Mouse (Mus musculus) G1E (cell line): Measurements from ENCODE around the gene Mrps2. TPM values are rescaled to one million over a fixed set of nuclear protein-coding genes. Genes with fewer than 3 reads are reported as not detected.
"Not testable (repeated sequence)": the region's sequence is repeated elsewhere in the genome, so short reads cannot be mapped to it uniquely, and the experiment has no call there.

Source experiments
- ATAC-seq: 2 replicates; pipeline ENCODE4 v1.8.0; 2016; ENCODE audit warnings: mild to moderate bottlenecking; ENCODE audit not compliant: insufficient number of reproducible peaks, poor library complexity, low FRiP score, severe bottlenecking; ENCODE audit errors: extremely low read depth
- DNase-seq: peaks from one replicate; pipeline ENCODE4 v3.0.0; 2012; ENCODE audit warnings: low spot score
- H3K27me3 ChIP-seq: 2 replicates; pipeline ENCODE4 v1.6.1; 2012; ENCODE audit warnings: mild to moderate bottlenecking, low read length, inconsistent platforms; ENCODE audit not compliant: insufficient read depth
- H3K36me3 ChIP-seq: replicated peaks from 2 replicates; pipeline ENCODE3; 2012; ENCODE audit warnings: mild to moderate bottlenecking, inconsistent platforms
- H3K4me1 ChIP-seq: 2 replicates; pipeline ENCODE4 v1.6.1; 2012; ENCODE audit warnings: low read depth, low read length, inconsistent platforms, mixed read lengths; ENCODE audit not compliant: insufficient read depth
- H3K4me3 ChIP-seq: 2 replicates; pipeline ENCODE4 v1.5.1; 2012; ENCODE audit warnings: low read depth, mild to moderate bottlenecking, inconsistent platforms, low read length, moderate library complexity, mixed read lengths
- H3K9me3 ChIP-seq: replicated peaks from 2 replicates; pipeline ENCODE4 v1.6.1; 2012; ENCODE audit warnings: inconsistent platforms
- CTCF ChIP-seq: IDR thresholded peaks from 2 replicates; pipeline ENCODE4 v1.5.1; 2012; ENCODE audit warnings: low read depth, low read length, inconsistent platforms, mixed read lengths
- GATA1 ChIP-seq: IDR thresholded peaks from 2 replicates; pipeline ENCODE4 v1.6.1; 2012; ENCODE audit warnings: borderline replicate concordance, low read length, inconsistent platforms, mixed read lengths
- GATA2 ChIP-seq: IDR thresholded peaks from 2 replicates; pipeline ENCODE4 v1.6.1; 2012; ENCODE audit warnings: low read depth, low read length, inconsistent platforms, borderline replicate concordance
- POLR2AphosphoS5 ChIP-seq: IDR thresholded peaks from 2 replicates; pipeline ENCODE4 v1.6.1; 2012; ENCODE audit warnings: low read depth, low read length, inconsistent platforms; ENCODE audit not compliant: insufficient replicate concordance
- TAL1 ChIP-seq: conservative IDR thresholded peaks from 2 replicates; pipeline ENCODE4 v1.6.1; 2012; ENCODE audit warnings: low read depth, low read length, inconsistent platforms, mixed read lengths
- polyA plus RNA-seq: library from polyadenylated mRNA; stranded (reverse); fragments of >175 nt; gene quantifications from 2 replicates; pipeline ENCODE4 v1.2.3, GENCODE M21; 2012
- total RNA-seq, 2 experiments: library from RNA; stranded (forward) in 1 of 2; stranded (reverse) in 1 of 2; fragments of 200-1000 nt in 1 of 2; fragments of >200 nt in 1 of 2; fragmentation: Nextera tagmentation in 1 of 2; gene quantifications; 2 replicates each; pipeline ENCODE4 v1.2.3; 2014 to 2017

Gene Mrps2
- total and polyA plus RNA-seq, 3 experiments, result 30.3 to 101 (median 46.4) TPM

DNA sequence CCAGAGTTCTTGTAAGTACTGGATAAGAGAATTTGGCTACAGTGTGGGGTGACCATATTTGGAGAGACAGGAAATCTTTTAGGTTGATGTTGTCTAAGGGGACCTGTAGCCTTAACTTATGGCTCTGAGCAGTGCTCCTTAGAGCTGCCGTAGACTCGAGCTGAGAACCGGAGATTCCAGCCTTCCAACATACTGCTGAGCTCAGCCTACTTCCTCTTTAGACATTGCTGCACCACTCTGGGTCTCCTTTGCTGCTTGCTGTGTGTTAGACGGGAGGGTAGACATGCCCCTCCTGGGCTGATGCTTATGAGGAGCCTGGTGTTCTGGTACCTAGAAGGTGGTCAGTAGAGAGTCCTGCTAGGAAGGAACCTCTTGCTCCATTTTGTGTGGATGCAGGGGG is 30.6 kb downstream of the Mrps2 start:
- Histone ChIP-seq H3K4me1 (0 out of 2 replicates have a peak, but pooled peaks cover 2% of the 10 kb centered on the region), H3K36me3 (no peaks in the 10 kb centered on the region), H3K9me3 (no peaks in the 10 kb centered on the region), H3K4me3 (no peak overlapping the region), H3K27me3 (peaks cover 34% of the 10 kb centered on the region)
- no peak for ATAC-seq
- DNase-seq, result no peak
- no peak for TF ChIP-seq TAL1
- TF ChIP-seq GATA2, result no peak
- no peak for TF ChIP-seq POLR2AphosphoS5

DNA sequence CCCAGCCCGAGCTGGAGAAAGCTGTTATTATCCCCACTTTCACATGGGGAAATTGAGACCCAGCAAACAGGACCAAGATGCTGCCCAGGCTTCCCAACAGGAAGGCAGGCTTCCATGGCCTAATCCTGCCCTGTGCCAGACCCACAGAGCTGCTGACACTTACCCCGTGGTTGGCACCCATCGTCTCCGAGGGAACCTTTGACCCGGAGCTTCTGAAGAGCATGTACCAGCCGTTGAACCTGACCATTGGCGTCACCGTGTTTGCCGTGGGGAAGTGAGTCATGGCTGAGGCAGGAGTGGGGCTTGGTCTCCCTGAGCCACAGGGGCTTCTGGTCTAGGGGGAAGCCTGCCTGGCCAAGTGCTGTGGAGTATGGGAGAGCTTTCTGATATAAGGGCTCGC is 35.1 kb downstream of the Mrps2 start:
- no peaks in the 10 kb centered on the region for H3K4me1 ChIP-seq
- DNase-seq (no peak), ATAC-seq (no peak)
- H3K4me3 ChIP-seq, result no peak overlapping the region
- H3K9me3 ChIP-seq, result no peaks in the 10 kb centered on the region
- H3K36me3 ChIP-seq, result no peaks in the 10 kb centered on the region
- TF ChIP-seq GATA2 (no peak), CTCF (no peak), POLR2AphosphoS5 (no peak), GATA1 (no peak), TAL1 (no peak)
- H3K27me3 ChIP-seq, result peaks cover 30% of the 10 kb centered on the region

DNA sequence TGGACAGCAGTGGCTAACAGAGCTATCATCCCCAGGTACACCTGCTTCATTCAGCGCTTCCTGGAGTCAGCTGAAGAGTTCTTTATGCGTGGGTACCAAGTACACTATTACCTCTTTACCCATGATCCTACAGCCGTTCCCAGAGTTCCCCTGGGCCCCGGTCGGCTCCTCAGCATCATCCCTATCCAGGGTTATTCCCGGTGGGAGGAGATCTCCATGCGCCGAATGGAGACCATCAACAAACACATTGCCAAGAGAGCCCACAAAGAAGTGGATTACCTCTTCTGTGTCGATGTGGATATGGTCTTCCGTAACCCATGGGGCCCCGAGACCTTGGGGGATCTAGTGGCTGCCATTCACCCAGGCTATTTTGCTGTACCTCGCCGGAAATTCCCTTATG is 36.8 kb downstream of the Mrps2 start:
- ATAC-seq, result no peak
- Histone ChIP-seq H3K4me1 (no peaks in the 10 kb centered on the region), H3K36me3 (no peaks in the 10 kb centered on the region), H3K27me3 (peaks cover 31% of the 10 kb centered on the region), H3K9me3 (no peaks in the 10 kb centered on the region), H3K4me3 (no peak overlapping the region)
- no peak for DNase-seq
- no peak for TF ChIP-seq GATA1
- no peak for TF ChIP-seq GATA2
- no peak for TF ChIP-seq TAL1
- no peak for TF ChIP-seq POLR2AphosphoS5
- TF ChIP-seq CTCF, result no peak

DNA sequence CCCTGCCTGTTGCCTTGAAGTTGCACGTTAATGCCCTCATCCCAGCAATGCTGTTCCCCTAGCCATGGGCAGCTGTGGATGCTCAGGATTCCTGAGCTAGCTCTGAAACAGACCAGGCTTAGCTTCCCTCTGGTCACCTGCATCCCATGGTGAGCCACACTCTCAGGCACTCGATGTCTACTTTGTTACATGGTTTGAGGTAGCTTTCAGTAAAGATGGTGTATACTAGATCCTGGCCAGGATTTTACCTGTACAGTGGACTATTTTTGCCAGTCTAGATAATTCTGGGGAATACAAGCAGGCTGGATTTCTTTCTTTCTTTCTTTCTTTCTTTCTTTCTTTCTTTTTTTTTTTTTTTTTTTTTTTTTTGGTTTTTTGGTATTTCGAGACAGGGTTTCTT is 37.9 kb downstream of the Mrps2 start, which contains the start of gene Gm10134:
Gene Gm10134, plus strand, starts transcription at position 301 of the 400 bp plus-strand sequence.
- DNase-seq, result no peak
- peaks cover 37% of the 10 kb centered on the region for H3K27me3 ChIP-seq
- TF ChIP-seq TAL1, result no peak
- H3K36me3 ChIP-seq, result no peaks in the 10 kb centered on the region
- no peak for ATAC-seq
- H3K4me1 ChIP-seq, result peaks cover 6% of the 10 kb centered on the region; the same call in 1 of the 2 replicates
- H3K4me3 ChIP-seq, result no peak within 1 kb of the TSS
- no peaks in the 10 kb centered on the region for H3K9me3 ChIP-seq

DNA sequence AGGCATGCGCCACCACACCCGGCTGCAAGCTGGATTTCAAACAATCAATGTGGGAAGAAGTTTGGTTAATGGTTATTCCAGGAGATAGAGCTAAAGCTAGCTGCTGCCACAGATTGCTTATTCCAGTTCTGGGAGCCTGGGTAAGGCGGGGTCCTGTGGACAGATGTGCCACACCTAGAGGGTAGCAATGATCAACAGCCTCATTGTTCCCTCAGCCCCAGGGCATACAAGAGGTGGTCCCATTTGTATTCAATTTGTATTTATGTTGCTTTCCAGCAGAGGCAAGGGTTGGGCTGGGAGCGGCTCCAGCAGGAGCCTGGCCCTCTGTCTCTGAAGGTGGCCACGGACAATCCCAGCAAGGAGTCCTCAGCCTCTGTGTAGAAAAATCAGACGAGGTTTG is 38.4 kb downstream of the Mrps2 start:
- ATAC-seq (no peak), DNase-seq (no peak)
- TF ChIP-seq GATA1 (no peak), TAL1 (no peak), POLR2AphosphoS5 (no peak), GATA2 (no peak), CTCF (no peak)
- Histone ChIP-seq H3K27me3 (peaks cover 41% of the 10 kb centered on the region), H3K9me3 (no peaks in the 10 kb centered on the region), H3K4me3 (no peak overlapping the region), H3K4me1 (peaks cover 11% of the 10 kb centered on the region), H3K36me3 (no peaks in the 10 kb centered on the region)

DNA sequence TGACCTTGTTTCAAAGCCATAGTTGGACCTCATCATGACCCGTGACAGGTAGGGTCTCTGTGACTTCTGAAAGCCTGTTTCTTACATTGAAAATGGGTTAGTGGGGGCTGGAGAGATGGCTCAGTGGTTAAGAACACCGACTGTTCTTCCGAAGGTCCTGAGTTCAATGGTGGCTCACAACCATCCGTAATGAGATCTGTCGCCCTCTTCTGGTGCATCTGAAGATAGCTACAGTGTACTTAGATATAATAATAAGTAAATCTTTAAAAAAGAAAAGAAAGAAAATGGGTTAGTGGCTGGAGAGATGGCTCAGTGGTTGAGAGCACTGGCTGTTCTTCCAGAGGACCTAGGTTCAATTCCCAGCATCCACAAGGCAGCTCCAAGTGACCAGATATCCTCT is 43.7 kb downstream of the Mrps2 start:
- not testable (repeated sequence) for ATAC-seq, DNase-seq, H3K36me3 ChIP-seq, H3K9me3 ChIP-seq, H3K4me3 ChIP-seq
- Histone ChIP-seq H3K4me1 (peaks cover 14% of the 10 kb centered on the region), H3K27me3 (peaks cover 39% of the 10 kb centered on the region)

DNA sequence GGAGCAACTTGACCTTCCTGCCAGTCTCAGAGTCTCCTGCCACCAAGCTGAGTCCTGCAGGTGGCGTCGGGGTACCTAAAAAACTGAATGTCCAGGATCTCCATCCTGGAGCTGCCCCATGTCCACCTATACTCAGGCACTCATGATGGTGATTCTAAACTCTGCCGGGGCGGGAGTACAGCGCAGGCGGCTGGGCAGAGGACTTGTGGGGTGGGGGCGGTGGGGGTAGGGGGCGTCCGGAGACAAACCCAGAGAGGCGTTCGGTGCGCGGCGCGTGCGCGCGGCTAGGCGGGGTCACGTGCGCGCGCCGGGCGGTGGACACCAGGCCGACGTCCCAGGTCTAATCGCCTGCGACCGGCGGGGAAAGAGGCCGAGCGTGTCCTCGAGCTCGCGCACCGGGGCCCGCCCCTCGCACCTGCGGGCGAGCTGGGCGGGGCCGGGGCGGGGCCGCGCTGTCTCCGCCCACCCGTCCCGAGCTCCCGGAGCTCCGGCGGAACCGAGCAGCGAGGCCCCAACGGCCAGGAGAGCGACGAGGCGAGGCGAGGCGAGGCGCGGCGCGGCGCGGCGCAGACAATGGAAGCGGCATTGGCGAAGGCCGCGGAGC is 45.0 kb downstream of the Mrps2 start, which contains the start of gene Ralgds:
Gene Ralgds, plus strand, starts transcription at position 328 of the 604 bp plus-strand sequence.
- Histone ChIP-seq H3K4me3 (no peak within 1 kb of the TSS), H3K4me1 (peaks cover 18% of the 10 kb centered on the region), H3K36me3 (no peaks in the 10 kb centered on the region), H3K9me3 (no peaks in the 10 kb centered on the region; the same call in 1 of the 2 replicates), H3K27me3 (peaks cover 36% of the 10 kb centered on the region)
- TF ChIP-seq CTCF, result no peak
- no peak for TF ChIP-seq POLR2AphosphoS5
- TF ChIP-seq GATA1, result no peak
- TF ChIP-seq GATA2, result no peak
- TF ChIP-seq TAL1, result no peak
- no peak for DNase-seq
- ATAC-seq, result no peak
